Mouse (Mus musculus): ENCODE measurements around the gene 6430548M08Rik. TPM values are rescaled to one million over a fixed set of nuclear protein-coding genes. Genes with fewer than 3 reads are reported as not detected.

6430548M08Rik gene
- polyA plus RNA-seq, 1 experiment from 2014 or later: 12.9 TPM

DNA sequence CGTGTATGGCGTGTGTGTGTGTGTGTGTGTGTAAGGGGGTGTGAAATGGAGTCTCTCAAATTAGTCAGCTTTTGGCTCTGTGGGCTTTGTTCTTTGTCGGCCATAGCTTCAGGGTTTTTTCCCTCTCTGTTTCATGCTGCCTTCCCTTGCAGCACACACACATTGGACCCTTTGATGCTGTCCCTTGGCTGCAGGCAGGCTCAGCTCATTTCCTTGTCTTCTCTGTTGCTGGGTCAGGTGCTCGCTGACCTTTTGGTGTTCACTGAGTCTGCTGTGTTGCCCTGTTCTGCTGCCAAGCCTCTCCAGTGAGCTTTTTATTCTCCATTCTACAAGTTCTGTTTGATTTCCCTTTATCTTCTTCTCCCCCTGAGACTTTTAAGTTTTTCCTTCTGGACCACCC, 15.6 kb downstream of the 6430548M08Rik start:
- H3K4me1 ChIP-seq: peaks cover 37% of the 10 kb centered on the region
- WGBS: 33% methylated on average over 4 of the region's 4 CpGs
- H3K27me3 ChIP-seq: peaks cover 13% of the 10 kb centered on the region; the same call in 1 of the 2 replicates
- H3K4me2 ChIP-seq: no peak overlapping the region
- peak overlapping the region; percentile 5; the same call in 1 of the 2 replicates for H3K27ac ChIP-seq
- no peak overlapping the region for H3K4me3 ChIP-seq (replicated peaks)
- no peak for ATAC-seq (ENCODE audit: low FRiP score)
- H3K9me3 ChIP-seq: 0 out of 2 replicates have a peak, but pooled peaks cover 3% of the 10 kb centered on the region
- H3K9ac ChIP-seq: no peak overlapping the region
- H3K36me3 ChIP-seq (replicated peaks): no peaks in the 10 kb centered on the region

DNA sequence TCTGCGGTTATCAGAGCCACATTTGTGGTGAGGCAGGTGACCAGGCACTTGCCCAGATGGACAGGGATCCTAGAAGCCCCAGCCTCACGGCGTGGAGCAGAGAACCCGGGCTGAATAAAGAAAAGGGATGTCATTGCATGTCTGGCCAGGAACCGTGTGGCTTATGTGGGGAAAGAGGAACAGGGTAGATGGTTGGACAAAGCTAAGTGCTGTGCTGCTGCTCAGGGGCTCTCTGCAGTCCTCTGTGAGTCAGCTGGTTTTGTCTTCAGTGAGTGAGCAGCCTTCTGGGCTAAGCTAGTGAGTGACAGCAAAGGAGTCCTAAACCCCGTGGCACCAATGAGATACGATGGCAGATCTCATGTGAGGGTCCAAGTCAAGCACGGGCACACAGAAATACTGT, 17.2 kb downstream of the 6430548M08Rik start:
- H3K9me3 ChIP-seq: 0 out of 2 replicates have a peak, but pooled peaks cover 3% of the 10 kb centered on the region

DNA sequence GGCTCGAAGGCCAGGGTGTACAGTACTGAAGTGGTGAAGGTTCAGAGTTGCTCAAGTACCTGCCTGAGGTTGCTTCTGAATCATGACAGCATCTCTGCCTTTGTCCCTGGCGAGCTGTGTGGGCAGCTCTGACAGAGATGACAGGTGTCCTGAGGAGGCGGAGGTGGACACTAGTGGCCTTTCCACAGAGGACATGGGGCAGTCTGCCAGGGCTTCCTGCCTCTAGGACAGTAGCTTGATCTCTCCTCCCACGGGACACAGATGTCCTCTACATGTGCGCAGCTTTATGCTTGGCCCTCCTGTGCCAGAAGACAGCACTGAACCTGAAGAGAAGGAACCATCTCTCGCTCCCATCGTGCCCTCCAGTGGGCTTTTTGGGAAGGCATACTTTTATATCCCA, 19.2 kb downstream of the 6430548M08Rik start:
- 85% methylated on average over 7 of the region's 7 CpGs for WGBS
- H3K4me2 ChIP-seq: no peak overlapping the region
- H3K9ac ChIP-seq: no peak overlapping the region
- no peaks in the 10 kb centered on the region for H3K36me3 ChIP-seq (replicated peaks)
- H3K27ac ChIP-seq: no peak overlapping the region
- H3K4me1 ChIP-seq: peaks cover 10% of the 10 kb centered on the region
- 0 out of 2 replicates have a peak, but pooled peaks cover 3% of the 10 kb centered on the region for H3K9me3 ChIP-seq
- no peak overlapping the region for H3K4me3 ChIP-seq (replicated peaks)
- ATAC-seq (ENCODE audit: low FRiP score): no peak
- H3K27me3 ChIP-seq: no peaks in the 10 kb centered on the region

More for the DNA sequence above, 17.2 kb downstream of the 6430548M08Rik start:
- no peak for ATAC-seq (ENCODE audit: low FRiP score)
- Histone ChIP-seq H3K27me3 (peaks cover 13% of the 10 kb centered on the region; the same call in 1 of the 2 replicates), H3K36me3 (replicated peaks) (no peaks in the 10 kb centered on the region), H3K9ac (no peak overlapping the region), H3K4me3 (replicated peaks) (no peak overlapping the region), H3K4me2 (no peak overlapping the region), H3K4me1 (peaks cover 21% of the 10 kb centered on the region), H3K27ac (no peak overlapping the region)
- 86% methylated on average over 8 of the region's 8 CpGs for WGBS

DNA sequence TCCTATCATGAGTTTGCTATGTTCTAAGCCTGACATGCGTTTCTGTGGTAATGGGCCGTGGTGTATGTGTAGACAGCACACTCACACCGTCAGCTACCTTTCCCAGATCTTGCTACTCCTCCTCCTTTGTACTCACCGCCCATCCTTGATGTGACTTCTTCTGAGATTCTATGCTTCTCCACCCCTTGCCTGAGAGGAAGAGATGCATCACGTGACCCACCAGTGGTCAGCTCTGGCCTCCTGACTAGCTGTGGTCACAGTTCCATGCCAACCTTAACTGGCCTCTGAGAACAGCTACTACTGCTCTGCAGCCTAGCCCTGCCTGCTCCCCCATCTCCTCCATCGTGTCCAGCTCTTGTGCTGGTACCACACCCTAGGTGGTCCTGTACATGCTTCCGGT, 21.7 kb downstream of the 6430548M08Rik start:
- WGBS: 94% methylated on average over 7 of the region's 7 CpGs
- Histone ChIP-seq H3K27me3 (no peaks in the 10 kb centered on the region), H3K4me3 (replicated peaks) (no peak overlapping the region), H3K9me3 (no peaks in the 10 kb centered on the region), H3K4me2 (no peak overlapping the region), H3K27ac (no peak overlapping the region), H3K9ac (no peak overlapping the region), H3K4me1 (peaks cover 2% of the 10 kb centered on the region), H3K36me3 (replicated peaks) (no peaks in the 10 kb centered on the region)
- no peak for ATAC-seq (ENCODE audit: low FRiP score)

DNA sequence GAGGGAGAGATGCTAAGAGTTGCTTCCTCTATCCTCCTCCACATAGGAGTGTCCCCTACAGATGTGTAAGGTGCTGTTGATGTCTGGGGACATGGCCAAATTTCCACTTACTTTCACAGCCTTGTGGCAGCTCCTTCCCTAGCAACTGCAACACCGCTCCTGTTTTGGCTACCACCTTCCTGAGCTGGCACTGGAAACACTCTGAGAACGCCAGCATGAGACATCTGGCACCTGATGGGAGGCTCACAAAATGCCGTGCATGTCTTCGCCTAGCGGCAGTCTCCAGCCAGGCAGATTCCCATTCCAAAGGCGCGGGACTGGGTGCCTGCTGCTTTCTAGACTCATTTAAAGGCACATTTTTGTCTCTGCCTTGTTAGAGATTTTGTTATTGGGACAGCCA, 22.7 kb downstream of the 6430548M08Rik start:
- Histone ChIP-seq H3K9ac (no peak overlapping the region), H3K9me3 (no peaks in the 10 kb centered on the region), H3K4me1 (peaks cover 6% of the 10 kb centered on the region), H3K36me3 (replicated peaks) (no peaks in the 10 kb centered on the region), H3K4me3 (replicated peaks) (no peak overlapping the region), H3K4me2 (no peak overlapping the region), H3K27ac (no peak overlapping the region), H3K27me3 (no peaks in the 10 kb centered on the region)
- no peak for ATAC-seq (ENCODE audit: low FRiP score)
- WGBS: 61% methylated on average over 7 of the region's 7 CpGs

DNA sequence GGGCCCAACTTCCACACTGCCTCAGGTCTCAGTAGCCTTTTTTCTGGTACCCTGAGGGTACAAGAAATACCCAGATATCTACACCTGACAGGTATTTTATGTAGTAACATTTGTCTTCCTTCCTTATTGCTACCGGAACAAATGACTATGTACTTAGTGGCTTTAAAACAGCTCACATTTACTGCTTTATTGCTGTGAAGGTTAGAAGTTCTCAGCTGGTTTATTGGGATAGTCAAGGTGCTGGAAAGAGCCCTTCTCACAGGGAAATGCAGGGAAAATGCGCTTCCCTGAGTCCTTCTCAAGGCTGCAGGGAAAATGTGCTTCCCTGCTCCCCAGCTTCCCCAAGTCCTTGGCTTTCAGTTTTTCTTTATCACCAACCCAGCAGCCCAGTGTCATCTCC, 25.0 kb downstream of the 6430548M08Rik start:
- no peaks in the 10 kb centered on the region for H3K27me3 ChIP-seq
- H3K36me3 ChIP-seq (replicated peaks): no peaks in the 10 kb centered on the region
- WGBS: 86% methylated on average over 2 of the region's 2 CpGs
- no peak overlapping the region for H3K4me3 ChIP-seq (replicated peaks)
- no peak overlapping the region for H3K4me2 ChIP-seq
- no peak overlapping the region for H3K9ac ChIP-seq
- no peaks in the 10 kb centered on the region for H3K9me3 ChIP-seq
- H3K27ac ChIP-seq: no peak overlapping the region
- peaks cover 16% of the 10 kb centered on the region for H3K4me1 ChIP-seq
- no peak for ATAC-seq (ENCODE audit: low FRiP score)

DNA sequence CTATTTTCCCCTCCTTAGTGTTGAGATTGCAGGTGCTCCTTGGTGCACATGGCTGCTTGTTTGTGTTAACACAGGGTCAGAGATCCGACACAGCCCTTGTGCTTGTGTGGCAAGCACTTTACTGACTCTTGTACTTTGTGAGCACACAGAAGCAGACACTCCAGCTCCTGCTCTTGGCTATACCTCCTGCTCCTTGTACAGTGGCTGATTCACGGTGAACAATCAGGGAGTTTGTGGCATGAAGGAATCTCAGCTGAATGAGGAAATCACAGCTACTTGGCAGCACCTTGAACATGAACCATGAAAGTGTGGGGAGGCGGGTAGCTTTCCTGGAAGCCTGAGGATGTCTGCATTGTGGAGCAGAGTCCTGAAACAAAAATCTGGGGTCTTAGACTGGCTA, 26.8 kb downstream of the 6430548M08Rik start:
- Histone ChIP-seq H3K27me3 (no peaks in the 10 kb centered on the region), H3K36me3 (replicated peaks) (no peaks in the 10 kb centered on the region), H3K9ac (no peak overlapping the region), H3K27ac (no peak overlapping the region), H3K4me3 (replicated peaks) (no peak overlapping the region), H3K9me3 (no peaks in the 10 kb centered on the region), H3K4me2 (no peak overlapping the region), H3K4me1 (peaks cover 30% of the 10 kb centered on the region)
- WGBS: 72% methylated on average over 3 of the region's 3 CpGs
- no peak for ATAC-seq (ENCODE audit: low FRiP score)

DNA sequence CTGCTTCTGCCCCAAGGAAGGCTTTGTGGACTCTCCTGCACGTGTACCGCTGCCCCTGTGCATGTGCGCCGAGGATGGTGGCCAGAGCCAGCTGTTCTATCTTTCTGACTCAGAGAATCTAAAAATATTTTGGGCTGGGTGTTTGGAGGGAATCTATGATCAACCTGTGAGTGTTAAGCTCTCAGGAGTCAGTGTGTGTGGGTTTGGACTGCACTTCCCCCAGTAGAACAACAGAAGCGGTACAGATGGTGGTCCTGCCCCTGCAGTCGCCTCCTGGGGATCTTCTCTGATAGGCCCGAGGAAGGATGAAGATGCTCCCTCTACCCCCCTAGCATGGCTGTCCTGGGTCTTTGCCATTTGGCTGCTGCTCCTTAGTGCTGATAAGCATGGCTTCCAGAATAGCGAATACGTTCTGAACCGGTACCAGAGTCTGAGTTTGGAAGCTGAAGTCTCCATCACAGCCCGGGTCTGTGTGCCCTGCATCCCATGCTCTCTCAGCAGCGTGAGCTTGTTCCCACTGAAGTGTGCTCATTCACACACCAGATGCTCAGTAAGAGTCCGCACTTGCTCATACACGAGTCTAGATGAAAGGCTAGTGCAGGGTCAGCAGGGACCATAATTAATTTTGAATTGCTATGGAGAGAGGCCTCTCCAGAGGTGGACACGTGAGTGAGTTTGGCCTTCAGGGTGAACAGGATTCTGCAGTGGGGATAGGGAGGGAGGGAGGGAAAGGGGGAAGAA, 30.1 kb downstream of the 6430548M08Rik start:
- WGBS: 66% methylated on average over 15 of the region's 15 CpGs
- Histone ChIP-seq H3K9ac (no peak overlapping the region), H3K27me3 (no peaks in the 10 kb centered on the region), H3K36me3 (replicated peaks) (no peaks in the 10 kb centered on the region), H3K4me2 (no peak overlapping the region), H3K9me3 (no peaks in the 10 kb centered on the region), H3K4me1 (peaks cover 30% of the 10 kb centered on the region), H3K4me3 (replicated peaks) (no peak overlapping the region), H3K27ac (peak overlapping the region; percentile 80)
- peak; percentile 67 for ATAC-seq (ENCODE audit: low FRiP score)

DNA sequence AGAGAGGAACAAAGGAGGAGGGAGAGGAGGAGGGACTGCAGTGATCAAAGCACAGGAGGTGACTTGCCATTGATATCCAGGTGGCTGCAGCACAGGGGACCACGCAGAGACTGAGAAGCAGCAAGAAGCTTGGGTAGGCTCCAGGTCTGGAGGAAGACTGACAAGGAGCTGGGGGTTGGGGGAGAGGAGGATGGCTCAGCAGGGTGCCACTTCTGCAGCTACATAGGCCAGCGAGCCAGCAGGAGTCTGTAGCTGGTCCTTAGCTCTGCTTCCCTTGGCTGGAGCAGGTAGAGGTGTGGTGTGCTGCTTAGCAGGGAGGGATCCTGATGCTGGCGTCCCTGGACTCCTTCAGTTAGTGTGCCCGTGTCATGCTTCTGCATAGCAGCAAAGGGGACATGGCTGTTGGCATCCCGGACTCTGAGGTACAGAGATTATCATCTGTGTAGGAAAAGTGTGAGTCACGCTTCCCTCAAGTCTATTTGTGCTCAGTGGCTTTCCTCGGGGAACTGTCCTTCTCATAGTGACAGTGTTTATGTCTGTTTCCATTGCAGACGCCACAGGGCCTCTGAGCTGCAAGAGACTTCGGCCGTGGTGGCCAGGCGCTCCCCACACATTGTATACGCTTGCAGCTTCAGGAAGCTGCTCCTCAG, 30.8 kb downstream of the 6430548M08Rik start:
- no peak overlapping the region for H3K4me2 ChIP-seq
- peaks cover 30% of the 10 kb centered on the region for H3K4me1 ChIP-seq
- WGBS: 64% methylated on average over 12 of the region's 12 CpGs
- peak overlapping the region; percentile 80 for H3K27ac ChIP-seq
- no peak overlapping the region for H3K4me3 ChIP-seq (replicated peaks)
- H3K9me3 ChIP-seq: no peaks in the 10 kb centered on the region
- ATAC-seq (ENCODE audit: low FRiP score): no peak; the same call in 1 of the 2 replicates
- H3K9ac ChIP-seq: no peak overlapping the region
- no peaks in the 10 kb centered on the region for H3K36me3 ChIP-seq (replicated peaks)
- H3K27me3 ChIP-seq: no peaks in the 10 kb centered on the region

DNA sequence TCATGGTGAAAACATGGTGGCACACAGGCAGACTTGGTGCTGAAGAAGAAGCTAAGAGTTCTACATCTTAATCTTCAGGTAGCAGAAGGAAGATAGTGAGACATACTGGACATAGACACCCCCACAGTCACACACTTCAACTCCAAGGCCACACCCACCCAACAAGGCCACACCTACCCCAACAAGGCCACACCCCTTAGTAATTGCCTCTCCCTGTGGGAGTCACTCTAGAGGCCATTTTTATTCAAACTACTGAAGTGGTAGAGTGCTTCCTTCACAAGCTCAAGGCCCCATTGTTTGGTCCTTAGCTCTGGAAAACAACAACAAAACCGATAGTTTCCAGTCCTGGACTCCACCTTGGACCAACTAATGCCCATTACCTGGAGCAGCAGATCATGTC, 32.1 kb downstream of the 6430548M08Rik start:
- 76% methylated on average over 1 of the region's 1 CpGs for WGBS
- Histone ChIP-seq H3K9me3 (no peaks in the 10 kb centered on the region), H3K9ac (no peak overlapping the region), H3K36me3 (replicated peaks) (no peaks in the 10 kb centered on the region), H3K27ac (no peak overlapping the region), H3K4me3 (replicated peaks) (no peak overlapping the region), H3K4me1 (peaks cover 27% of the 10 kb centered on the region), H3K4me2 (no peak overlapping the region), H3K27me3 (no peaks in the 10 kb centered on the region)
- no peak for ATAC-seq (ENCODE audit: low FRiP score)

DNA sequence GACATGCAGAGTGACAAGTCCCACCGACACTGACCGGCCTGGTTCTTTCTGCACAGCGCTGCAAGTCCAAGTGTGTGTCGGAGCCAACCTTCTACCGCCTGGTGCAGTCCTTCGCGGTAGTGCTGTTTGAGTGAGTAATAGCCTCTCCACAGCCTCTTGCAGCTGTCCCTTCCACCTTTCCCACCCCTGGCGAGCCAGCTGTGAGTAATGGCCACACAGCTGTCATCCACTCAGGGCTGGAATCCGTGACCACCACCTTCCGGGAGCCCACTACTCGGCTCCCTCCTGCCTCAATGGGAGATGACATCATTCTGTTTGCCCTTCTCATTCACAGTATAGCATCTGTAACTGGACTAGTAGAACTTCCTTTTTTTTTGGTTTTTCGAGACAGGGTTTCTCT, 36.1 kb downstream of the 6430548M08Rik start:
- Histone ChIP-seq H3K27me3 (no peaks in the 10 kb centered on the region), H3K9ac (no peak overlapping the region), H3K27ac (no peak overlapping the region), H3K9me3 (no peaks in the 10 kb centered on the region), H3K4me2 (no peak overlapping the region), H3K4me1 (peaks cover 17% of the 10 kb centered on the region), H3K36me3 (replicated peaks) (no peaks in the 10 kb centered on the region), H3K4me3 (replicated peaks) (no peak overlapping the region)
- whole genome bisulfite sequencing: 80% methylated on average over 12 of the region's 12 CpGs
- ATAC-seq (ENCODE audit: low FRiP score): no peak

DNA sequence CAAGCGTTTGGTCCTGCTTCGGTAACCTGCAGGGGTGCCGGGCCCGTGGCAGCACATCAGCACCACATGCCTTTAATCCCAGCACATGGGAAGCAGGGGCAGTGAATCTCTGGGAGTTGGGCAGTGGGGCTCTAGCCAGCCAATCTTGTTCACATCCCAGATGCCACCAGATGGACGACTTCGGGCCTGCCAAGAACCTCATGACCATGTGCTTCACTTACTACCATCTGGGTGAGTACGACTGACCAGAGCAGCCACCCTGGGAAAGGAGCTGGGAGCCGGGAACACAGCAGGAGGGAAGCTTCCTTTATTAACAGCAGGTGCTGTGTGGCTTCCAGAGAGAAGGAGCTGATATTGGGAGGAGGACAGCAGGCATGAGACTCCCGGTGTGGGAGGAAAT, 37.2 kb downstream of the 6430548M08Rik start:
- H3K27ac ChIP-seq: no peak overlapping the region
- H3K4me2 ChIP-seq: no peak overlapping the region
- peaks cover 19% of the 10 kb centered on the region for H3K4me1 ChIP-seq
- no peaks in the 10 kb centered on the region for H3K36me3 ChIP-seq (replicated peaks)
- no peaks in the 10 kb centered on the region for H3K27me3 ChIP-seq
- no peaks in the 10 kb centered on the region for H3K9me3 ChIP-seq
- ATAC-seq (ENCODE audit: low FRiP score): no peak
- WGBS: 68% methylated on average over 9 of the region's 9 CpGs
- H3K4me3 ChIP-seq (replicated peaks): no peak overlapping the region
- H3K9ac ChIP-seq: no peak overlapping the region

DNA sequence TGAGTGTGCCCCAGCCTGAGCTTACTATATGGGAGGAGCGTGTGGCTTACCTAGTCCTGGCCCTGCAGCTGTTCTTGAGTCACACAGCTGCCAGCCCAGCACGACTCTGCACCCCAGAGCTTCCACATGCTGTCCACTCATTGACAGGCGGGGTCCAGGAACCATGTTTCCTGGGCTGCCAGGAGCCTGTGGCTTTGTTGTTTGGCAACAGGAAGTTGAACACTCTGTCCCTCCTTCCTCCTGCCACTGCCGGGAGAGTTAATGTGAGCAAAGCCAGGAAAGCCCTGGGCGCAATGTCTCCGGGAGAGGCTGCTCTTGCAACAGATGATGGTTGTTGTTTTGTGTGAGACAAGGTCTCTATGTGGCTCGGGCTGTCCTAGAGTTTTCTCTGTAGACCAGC, 38.7 kb downstream of the 6430548M08Rik start:
- Histone ChIP-seq H3K4me3 (replicated peaks) (no peak overlapping the region), H3K27me3 (peaks cover 6% of the 10 kb centered on the region; the same call in 1 of the 2 replicates), H3K4me1 (peaks cover 21% of the 10 kb centered on the region), H3K9me3 (no peaks in the 10 kb centered on the region), H3K27ac (no peak overlapping the region), H3K36me3 (replicated peaks) (no peaks in the 10 kb centered on the region), H3K9ac (no peak overlapping the region), H3K4me2 (no peak overlapping the region)
- no peak for ATAC-seq (ENCODE audit: low FRiP score)
- 64% methylated on average over 7 of the region's 7 CpGs for WGBS

Data from forebrain, embryonic 12.5 days (tissue).